Mouse (Mus musculus) erythroblast, adult 5-6 weeks (primary cell): ENCODE data around the gene Poc5. TPM values are rescaled to one million over a fixed set of nuclear protein-coding genes. Genes with fewer than 3 reads are reported as not detected.

Source experiments
- ATAC-seq: replicated peaks from 2 replicates; pipeline ENCODE4 v1.8.0; 2016; ENCODE audit warnings: moderate number of reproducible peaks, mild to moderate bottlenecking, moderate TSS enrichment, inconsistent platforms; ENCODE audit not compliant: poor library complexity, low FRiP score, severe bottlenecking
- total RNA-seq, 2 experiments: library from RNA; stranded (forward) in 1 of 2; stranded (reverse) in 1 of 2; fragments of 150-400 nt in 1 of 2; fragments of 200-764, 138-1000 nt in 1 of 2; gene quantifications; 2 replicates each; pipeline versions ENCODE4 v1.2.3 to v1.2.4; 2015 to 2017; ENCODE audit warnings: low replicate concordance in 2 of 2

The Poc5 gene
- total RNA-seq (2015; ENCODE audit: low replicate concordance) = 2.1 and 19.8 TPM in 2 replicates
- 4.9 and 9.9 TPM in 2 replicates for total RNA-seq (2017; ENCODE audit: low replicate concordance)

DNA sequence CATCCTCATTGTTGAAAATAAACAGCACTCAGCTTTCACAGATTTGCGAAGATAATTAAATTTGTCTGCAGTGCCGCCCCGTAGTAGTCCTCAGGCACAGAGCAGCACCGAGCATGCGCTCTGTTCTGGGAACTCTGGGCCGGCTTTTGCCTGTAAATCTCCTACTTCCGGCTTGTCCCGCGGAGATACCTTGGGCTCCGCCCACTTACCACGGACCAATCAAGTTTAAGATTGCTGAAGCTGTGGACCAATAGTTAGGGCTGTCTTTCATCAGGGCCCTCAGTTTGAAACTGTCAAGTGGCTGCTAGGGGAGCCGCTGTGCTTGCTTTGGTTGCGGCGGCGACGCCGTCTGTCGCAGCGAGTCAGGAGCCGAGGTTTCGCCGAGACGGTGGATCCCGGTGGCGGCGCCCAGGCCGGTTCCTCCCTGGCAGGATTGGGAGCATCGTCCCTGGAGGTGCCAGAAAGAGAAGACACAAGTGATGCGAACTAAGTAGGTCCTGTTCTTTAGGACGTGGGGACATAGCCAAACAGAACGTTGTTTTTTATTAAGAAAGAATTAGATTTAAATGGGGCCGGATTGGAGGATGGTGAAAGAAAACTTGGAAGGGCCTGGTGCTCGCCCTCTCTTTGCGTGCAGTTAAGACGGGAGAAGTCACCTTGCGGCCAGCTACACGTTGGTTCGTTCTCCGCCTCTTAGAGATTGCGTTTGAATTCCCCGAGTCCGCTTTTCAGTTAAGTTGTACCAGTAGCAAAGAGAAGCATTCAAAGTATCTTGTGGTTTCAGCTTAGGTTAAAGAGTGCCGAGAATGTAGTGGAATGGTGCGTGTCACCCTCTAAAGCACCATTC lies at the start of gene Poc5:
Gene Poc5, plus strand, starts transcription at position 253 of the 847 bp plus-strand sequence.
- ATAC-seq = peak; percentile 98

DNA sequence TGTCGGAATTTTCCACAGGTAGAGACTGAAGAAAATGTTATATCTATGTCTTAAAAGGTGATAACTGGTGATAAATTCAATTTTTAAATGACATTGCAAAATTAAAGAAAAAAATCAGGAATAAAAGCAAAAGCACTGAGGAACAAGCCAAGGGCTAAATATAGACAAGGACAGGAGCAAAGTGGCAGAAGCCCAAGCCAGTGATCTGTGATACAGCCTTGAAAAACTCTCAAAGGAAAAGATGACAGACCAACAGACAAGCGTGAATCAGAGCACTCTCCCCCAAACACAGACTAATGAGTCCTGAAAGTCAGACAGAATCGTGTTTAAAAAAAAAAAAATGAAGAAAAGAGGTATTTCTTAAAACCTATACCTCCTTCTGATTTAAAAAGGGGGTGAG lies 46.6 kb upstream of the Poc5 start:
- ATAC-seq = no peak

DNA sequence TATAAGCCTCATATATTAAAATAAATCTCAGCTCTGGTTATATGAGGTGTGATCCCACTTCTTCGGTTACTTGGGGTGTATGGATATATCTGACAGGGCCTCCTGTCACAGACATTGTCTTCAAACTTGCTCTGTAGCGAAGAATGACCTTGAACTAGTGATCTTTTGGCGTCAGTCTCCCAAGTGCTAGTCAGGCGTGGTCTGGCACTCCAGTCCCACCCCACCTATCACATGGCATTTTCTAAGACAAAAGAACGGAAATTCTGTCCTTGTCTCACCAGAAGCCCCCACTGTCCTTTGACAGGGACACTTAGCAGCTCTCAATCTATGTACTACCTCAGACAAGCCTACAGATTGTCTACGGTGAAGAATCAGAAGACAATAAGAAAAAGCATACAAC lies 43.3 kb upstream of the Poc5 start:
- ATAC-seq = no peak

DNA sequence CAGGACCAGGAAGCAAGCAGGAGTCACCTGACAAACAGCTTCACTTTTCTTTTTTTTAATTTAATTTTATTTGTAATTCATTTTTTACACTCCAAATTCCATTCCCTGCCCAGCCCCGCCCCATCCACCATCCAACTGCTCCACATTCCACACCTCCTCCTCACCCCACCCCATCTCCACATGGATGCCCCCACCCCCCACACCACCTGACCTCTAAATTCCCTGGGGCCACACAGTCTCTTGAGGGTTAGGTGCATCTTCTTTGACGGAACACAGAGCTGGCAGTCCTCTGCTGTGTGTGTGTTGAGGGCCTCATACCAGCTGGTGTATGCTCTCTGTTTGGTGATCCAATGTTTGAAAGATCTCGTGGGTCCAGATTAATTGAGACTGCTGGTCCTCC lies 41.5 kb upstream of the Poc5 start:
- ATAC-seq = no peak

DNA sequence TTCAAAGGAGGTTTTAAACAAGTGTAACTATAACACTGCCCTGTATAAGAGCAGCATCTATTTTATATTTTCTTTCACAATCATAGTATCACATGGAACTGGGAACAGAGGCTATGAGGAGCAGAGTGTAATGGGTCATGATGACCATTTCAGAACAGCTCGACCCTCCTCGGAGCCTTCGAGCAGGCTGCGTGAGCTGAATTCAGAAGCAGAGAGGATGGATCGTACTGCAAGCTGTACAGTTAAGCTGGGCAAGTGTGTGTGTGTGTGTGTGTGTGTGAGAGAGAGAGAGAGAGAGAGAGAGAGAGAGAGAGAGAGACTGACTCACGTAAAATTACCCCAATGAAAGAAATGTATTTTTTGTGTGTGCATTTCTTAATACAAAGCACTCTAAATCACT lies 37.9 kb upstream of the Poc5 start:
- no peak for ATAC-seq

DNA sequence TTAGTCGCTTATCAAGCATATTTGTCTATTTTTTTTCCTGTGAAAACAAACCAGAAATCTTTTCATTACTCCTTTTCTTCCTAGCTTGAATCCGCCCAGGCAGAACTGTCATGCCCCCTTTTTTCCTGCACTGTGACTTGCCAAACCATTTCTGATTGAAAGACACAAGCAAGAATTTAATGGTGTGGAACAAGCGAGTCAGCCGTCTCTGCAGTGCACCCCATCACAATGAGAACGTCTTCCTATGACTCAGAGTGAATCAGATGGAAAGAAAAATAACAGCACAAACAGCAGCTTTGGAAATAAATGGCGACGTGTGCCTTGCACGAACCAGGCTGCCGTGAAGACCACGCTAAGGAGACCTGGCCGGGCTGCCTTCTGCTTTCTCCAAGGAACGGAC lies 36.8 kb upstream of the Poc5 start:
- no peak for ATAC-seq

DNA sequence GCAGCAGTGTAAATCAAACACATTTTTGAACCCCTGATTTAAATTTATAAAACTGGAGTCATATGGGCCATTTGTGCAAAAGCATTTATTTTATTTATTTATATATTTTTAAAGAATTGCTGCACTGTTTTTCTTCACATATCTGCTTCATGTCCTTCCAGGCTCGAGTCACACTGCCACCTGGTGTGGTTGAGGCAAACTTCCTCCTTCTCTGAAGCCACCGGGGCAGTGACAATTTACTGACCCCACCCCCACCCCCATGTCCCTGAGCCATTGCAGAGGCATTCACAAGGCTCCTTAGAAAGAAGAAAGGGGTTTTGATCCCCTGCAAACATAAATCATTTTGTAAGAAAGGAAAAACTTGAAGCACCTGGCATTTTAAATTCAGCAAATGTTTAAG lies 12.6 kb upstream of the Poc5 start:
- no peak for ATAC-seq

DNA sequence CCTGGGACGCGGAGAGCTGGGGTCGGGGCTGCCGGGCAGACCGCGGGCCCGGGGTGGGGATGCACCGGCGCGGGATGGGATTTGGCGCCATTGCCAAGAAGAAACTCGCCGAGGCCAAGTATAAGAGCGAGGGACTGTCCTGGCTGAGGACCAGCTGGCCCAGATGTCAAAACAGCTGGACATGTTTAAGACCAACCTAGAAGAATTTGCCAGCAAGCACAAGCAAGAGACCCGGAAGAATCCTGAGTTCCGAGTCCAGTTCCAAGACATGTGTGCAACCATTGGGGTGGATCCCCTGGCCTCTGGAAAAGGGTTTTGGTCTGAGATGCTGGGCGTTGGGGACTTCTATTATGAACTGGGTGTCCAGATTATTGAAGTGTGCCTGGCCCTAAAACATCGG lies 11.2 kb upstream of the Poc5 start:
- ATAC-seq = no peak

DNA sequence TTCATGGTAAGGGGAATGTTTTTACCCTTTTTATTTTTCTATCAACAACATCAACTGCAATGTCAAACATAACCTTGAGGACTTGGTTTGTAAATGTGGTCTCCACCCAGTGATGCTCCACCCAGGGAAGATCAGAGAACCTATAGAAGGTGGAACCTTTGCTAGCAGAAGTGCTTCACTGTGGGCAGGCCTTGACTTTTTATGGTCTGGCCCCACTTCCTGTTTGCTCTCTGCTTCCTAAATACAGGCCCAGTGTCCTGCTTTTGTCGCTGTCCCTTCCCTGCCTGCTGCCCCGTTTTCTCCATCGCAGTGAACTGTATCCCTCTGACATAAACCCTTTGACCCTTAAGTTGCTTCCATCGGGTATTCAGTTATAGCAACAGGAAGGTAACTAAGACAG lies 10.2 kb upstream of the Poc5 start:
- ATAC-seq = no peak

DNA sequence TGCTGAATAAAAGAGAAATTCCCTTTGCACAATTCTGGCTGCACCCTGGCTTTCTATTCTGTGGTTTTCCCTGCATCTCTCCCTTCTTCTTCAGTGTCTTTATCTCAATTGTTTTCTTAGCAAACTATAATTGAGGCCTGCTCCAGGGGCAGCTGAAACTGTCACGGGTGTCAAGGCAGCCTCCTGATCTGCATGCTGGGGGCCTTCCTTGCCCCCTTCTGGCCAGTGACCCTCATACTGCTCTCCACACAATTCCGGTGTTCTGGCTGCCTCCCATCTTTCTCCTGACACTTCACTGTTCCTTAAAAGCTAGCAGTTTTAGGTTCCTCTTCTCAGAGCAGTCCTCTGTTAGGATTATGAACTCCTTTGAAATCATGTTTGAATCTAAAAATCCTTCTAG lies 1.2 kb downstream of the Poc5 start:
- no peak for ATAC-seq

DNA sequence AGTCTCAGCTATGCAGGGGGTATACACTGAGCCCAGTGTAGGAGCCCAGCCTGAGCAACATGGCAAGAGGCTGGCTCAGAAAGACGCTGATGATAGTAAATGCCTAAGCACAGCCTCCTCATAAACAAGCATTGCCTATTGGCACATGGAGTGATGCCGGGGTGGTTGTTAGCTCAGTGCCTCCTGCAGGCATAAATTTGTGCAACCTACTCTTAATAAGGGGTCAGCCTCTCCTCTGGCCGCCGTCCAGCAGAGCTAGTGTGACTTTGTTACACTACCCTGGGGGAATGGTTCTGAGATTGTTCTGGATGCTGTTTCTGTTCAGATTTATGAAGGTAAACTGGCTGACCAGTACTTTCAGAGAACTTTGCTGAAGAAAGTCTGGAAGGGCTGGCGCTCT lies 13.2 kb downstream of the Poc5 start:
- ATAC-seq = no peak

DNA sequence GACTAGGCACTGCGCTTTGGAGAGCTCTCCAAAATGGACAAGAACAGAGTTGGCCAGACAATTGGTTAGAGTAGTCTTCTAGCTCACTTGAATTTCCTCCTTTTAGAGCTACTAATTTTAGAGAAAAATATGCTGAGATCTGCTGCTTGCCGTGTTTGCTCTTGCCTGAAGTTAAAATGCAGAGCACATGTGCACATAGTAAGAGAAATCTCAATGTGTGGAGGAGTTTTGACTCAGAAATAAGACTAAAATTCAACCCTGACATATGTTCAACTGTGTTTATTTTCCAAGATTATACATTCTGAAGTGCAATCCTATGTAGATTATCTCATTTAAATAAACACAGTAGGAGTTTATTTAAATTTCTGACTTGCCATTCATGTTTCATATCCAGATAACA lies 17.4 kb downstream of the Poc5 start:
- no peak for ATAC-seq

DNA sequence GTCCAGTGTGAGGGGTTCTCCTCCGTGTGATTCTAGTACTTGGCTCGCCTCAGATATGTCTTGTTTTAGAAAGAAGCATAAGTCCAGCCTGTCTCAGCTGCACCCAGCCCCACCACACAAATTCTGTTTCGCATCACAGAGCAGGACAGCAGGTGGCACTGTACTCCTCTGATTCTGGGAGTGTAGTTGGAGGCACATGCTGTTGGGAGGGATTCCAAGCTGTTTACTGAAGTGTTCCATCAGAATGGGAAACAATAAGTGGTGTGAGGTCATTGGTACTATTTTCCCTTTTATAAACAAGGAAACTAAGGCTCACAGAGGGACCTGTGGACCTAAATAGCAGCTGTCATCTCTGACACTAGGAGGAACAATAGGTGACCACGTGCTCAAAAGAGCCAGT lies 18.9 kb downstream of the Poc5 start:
- no peak for ATAC-seq

DNA sequence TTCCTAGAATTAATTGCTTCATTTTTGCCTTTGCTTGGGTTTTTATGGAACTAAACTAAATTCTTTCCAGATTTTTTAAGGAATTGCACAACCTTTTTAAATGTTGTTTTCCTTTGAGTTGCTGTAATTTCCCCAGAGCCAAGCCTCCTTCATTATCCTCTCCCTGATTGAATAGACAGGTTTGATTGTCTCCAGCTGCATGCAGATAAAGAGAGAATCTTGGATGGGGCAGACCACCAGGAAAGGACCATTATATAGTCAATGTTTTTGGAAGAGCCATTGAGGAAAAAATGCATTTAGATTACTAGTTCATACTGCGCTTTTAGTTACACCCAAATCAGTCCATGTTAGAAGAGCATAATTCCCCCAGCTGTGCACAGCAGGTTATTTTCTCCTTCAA lies 20.7 kb downstream of the Poc5 start:
- ATAC-seq = no peak

DNA sequence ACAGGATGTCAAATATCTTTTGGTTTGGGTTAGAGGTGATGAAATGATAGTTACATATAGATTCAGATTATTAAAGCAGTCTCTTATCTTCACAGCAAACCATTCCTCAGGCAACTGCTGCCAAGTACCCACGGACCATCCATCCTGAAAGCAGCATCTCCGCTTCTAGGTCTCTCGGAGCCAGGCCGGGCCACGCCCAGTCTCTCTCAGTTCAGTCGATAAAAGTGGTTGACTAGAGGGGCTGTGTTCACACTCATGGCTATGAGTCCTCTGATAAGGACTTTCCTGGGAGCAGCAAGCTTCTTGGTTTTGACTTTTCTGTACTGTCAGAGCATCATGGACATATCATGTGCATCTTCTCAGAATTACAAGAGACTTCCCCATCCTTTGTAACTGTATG lies 26.3 kb downstream of the Poc5 start:
- no peak for ATAC-seq

DNA sequence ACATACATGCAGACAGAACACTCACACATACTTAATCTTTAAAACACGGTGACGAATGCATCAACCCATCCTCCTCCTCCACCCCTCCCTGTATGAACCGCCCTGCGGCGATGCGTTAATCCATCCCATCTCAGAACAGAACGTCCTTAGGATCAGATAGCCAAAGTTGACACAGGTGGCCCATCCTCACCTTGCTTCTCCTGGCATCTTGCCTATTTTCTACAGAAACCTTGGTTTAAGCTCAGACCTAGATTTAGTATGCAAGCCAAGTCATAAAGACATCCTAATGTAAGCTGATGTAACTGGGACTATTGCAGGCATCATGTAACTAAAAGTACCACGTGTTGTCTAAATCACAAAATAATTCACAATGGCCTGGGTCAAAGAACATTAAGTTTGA lies 28.3 kb downstream of the Poc5 start:
- no peak for ATAC-seq

DNA sequence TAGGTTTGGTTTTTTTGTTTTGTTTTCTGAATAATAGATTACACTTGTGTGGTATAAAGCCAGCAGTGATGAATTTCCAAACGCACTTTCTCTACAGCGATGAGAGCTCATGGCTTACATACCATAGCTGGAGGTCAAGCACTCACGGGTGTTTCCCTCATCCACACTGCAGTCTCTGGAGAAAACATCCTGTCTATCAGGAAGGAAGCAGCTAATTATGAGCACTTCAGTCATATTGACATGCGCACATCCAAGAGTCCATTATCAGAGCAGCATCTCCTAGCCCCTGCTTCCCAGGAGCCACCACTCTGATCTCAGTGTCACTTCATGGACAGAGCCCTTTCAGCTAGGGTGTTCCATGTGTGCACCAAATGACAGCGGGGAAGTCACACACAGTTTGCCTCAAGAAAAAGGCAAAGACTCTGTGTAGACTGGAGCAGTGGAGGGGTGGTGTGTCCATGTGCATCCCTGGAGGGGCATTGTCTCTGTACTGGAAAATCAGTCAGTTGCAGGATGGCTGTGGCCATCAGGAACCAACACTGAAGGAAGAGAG lies 29.2 kb downstream of the Poc5 start:
- no peak for ATAC-seq

DNA sequence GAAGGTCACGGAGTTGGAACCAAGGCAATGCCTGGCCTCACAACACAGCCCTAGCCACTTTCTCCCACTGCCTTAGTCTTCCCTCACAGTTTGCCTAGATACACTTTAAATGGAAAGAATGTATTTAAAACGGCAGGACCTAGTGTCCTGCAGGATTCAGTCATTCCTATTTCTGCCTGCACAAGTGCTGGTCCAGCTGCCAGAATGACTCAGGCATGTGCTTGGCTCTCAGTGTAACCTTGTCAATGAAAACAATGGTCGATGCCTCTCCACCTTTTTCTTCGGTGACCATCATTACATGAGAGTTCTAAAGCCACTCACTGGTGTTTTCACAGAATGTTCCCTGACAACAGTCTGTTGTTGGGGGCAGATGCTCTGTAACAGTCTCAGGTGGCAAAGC lies 30.4 kb downstream of the Poc5 start:
- no peak for ATAC-seq

DNA sequence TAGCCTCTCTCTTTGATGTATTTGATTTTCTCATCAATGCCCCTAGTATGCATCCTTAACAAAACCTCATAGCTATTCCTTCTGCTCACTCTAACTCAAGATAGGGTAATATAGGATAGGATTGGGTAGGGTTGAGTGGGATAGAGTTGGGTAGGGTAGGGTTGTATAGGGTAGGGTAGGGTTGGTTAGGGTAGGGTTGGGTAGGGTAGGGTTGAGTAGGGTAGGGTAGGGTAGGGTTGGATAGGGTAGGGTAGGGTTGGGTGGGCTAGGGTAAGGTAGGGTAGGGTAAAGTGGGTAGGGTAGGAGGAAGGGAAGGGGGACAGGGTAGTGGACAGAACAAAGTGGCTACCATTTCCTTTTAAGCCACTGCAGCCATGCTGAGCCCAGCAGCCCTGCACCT lies 33.1 kb downstream of the Poc5 start:
- no peak for ATAC-seq

DNA sequence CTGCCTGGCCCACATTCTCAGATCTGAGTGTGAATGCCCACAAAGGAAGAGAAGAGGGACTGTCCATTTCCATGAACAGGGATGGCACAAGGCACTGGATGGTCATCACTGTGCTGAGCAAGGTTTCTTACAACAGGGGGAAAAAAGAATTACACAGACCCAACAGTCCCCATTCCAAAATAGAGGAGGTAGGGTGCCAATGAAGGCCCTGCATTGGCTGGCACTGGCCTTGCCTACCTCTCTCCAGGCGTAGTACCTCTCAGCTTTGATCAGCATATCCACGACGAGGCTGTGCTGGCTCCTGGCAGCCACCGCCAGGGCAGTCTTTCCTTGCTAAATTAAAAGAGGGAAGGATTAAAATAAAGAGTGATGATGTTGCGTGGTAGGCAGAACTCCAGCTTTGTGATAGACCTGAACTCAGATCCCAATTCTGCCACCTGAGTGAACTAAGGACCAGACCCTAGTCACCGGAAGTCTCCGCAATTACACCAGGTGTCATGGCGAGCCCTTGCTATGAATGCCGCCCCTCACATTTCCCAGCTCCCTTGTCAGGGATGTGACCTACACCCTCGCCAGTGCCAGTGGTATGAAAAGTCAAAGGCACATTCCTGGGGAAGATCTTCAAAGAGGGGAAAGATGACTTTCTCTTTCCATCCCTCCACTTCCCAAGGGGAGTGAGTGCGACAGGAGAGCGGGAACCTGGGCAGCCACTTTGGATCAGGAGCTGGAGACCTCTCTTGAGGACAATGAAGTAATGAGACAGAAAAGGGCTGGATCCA lies 36.6 kb downstream of the Poc5 start:
- no peak for ATAC-seq

DNA sequence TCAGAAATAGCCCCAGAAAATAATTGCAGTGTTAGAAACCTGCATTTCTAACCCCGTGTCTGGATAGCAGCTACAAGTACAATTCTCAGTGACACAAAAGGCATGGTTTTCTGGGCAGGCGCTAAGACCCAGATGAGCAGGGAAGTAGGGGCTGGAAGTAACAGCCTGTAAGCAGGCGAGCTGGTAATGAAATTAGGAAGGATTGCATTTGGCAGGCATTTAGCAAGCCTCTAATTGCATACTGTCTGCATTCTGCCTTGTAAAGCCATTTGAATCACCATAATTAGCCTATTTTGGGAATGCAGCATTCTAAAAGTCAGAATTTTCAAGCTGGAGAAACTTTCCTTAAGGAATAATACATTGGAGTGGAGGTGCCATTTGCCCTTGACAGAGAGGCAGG lies 38.0 kb downstream of the Poc5 start:
- no peak for ATAC-seq
